Mouse (Mus musculus): Measurements from ENCODE around the gene Pnmal1.

Pnmal1 gene

GRCm38 (mm10) chr7:16924037-16924834 is 35.2 kb upstream of the Pnmal1 start, which contains the start of gene Calm3:
Calm3 (minus strand) TSS chr7:16924114.
- DNase-seq (ENCODE audit: low spot score): peak; percentile 99

DNA sequence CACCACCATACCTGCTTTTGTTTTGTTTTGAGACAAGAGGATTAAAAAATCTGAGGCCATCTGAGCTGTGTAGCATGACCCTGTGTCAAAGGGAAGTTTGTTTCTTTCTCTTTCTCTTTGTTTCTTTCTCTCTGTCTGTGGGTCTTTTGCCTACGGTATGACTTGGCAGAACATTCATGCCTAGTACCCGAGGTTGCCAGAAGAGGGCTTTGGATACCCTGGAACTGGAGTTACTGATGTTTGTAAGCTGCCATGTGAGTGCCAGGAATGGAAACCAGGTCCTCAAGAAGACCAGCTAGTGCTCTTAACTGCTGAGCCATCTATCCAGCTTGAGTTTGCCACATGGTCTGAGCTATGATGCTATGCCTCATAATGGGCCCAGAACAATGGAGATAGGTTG is 31.1 kb upstream of the Pnmal1 start:
- no peak for DNase-seq (ENCODE audit: low spot score)

GRCm38 (mm10) chr7:16930850-16931249 is 28.6 kb upstream of the Pnmal1 start:
- no peak for DNase-seq (ENCODE audit: low spot score)

GRCm38 (mm10) chr7:16931968-16932627 is 27.4 kb upstream of the Pnmal1 start:
- DNase-seq (ENCODE audit: low spot score): peak; percentile 57

DNA sequence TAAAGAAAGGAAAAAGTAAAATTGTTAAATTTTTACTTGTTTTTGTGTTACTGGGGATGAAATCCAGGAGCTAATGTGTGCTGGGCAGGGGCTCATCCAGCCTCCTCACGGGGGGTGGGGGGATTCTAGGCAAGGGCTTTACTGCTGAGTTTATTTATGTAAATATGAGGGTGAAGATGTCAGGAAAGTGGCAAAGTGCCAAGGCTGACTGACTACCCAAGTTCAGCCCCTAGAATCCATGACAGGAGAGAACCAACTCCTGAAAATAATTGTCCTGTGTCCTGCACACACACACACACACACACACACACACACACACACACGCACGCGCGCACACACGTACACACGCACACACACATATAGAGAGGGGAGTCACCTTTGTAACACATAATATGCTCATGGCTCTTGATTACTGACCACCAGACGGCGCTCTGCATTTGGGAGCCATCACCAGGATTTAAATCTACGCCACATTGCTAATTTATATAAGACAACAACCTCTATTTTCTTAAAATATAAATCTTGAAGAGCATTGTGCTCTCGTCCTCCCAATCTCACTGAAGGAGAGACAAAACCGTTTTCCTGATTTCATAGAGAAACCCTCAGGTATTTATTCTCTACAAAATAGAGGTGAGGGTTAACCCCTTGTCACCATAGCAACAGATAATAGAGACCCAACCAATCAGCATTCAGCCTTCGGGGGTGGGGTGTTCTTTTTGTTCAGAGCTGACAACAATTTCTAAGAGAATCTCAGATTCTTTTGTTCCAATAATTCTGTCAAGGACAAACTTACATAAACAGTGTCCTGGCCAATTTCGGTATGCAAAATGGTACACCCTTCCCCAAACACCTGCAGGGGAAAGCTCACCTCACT is 26.5 kb upstream of the Pnmal1 start:
- DNase-seq (ENCODE audit: low spot score): no peak

DNA sequence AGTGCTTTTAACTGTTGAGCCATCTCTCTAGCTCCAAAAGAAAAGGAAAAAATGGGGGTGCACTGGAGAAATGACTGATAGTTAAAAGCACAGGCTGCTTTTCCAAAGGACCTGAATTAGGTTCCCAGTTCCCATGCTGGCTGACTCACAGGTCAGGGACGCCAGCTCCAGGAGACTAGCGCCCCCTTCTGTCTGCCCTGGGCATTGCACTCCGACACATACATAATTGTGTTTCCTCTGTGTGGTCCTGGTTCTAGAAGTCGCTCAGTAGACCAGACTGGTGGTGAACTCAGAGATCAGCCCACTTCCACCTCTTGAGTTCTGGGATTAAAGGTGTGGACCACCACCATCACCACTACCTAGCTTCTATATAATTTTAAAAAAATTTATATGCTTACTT is 22.2 kb upstream of the Pnmal1 start:
- no peak for DNase-seq (ENCODE audit: low spot score)

GRCm38 (mm10) chr7:16938117-16938791 is 21.2 kb upstream of the Pnmal1 start:
- no peak for DNase-seq (ENCODE audit: low spot score)

GRCm38 (mm10) chr7:16940292-16940691 is 19.2 kb upstream of the Pnmal1 start:
- no peak for DNase-seq (ENCODE audit: low spot score)

DNA sequence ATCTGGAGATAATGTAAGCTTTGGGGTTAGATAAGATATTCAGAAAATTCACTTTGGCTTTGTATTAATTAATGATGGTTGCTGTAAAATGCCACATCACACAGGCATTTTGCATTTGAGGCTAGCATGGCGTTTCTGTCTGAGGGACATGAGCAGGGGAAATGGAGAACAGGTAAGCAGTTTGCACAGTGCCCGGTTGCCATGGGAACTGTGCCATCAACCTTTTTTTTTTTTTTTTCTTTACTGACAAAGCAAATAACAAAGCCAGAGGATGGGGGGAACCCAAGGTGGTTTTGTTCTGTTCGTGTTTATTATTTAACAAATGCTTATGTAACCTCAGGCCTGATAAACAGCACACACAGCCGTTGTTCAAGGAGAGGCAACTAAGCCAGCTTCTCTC is 16.6 kb upstream of the Pnmal1 start:
- DNase-seq (ENCODE audit: low spot score): no peak

DNA sequence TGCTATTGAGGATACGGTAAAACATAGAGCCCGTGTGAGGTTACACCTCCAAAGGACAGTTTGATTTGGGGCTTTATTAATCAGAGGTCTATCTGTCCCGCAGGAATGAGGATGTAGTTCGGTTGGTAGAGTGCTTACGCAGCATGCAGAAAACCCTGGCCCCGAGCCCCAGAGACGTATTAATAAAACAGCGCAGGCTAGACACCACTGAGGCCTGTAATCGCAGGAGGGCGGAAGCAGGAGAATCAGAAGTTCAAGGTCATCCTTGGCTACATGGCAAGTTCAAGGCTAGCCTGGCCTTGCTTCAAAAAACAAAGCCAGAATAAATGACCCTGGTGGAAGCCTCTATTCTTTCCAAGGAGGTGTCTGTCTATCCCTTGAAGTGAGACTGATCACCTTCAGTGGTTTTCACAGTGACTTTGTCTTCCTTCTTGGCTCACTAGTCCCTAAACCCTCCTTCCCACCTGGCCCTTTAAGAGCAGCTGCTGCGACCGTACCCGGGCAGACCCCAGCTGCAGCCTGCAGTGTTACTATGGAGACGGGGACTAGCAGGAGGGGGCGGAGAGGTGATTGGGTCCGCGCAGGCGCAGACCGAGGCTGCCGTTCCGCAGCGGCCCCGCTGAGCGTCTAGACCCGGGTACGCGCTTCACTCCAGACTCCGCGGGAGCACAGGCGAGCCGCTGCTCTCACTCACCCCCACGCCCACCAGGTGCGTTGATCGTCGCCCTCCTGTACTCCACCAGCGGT is 15.2 kb upstream of the Pnmal1 start, which contains the start of gene Pnmal2:
Gene Pnmal2 (plus strand): TSS at position 622 of the 747 bp plus-strand sequence.
- no peak for DNase-seq (ENCODE audit: low spot score)

GRCm38 (mm10) chr7:16944808-16945315 is 14.6 kb upstream of the Pnmal1 start:
- DNase-seq (ENCODE audit: low spot score): no peak

DNA sequence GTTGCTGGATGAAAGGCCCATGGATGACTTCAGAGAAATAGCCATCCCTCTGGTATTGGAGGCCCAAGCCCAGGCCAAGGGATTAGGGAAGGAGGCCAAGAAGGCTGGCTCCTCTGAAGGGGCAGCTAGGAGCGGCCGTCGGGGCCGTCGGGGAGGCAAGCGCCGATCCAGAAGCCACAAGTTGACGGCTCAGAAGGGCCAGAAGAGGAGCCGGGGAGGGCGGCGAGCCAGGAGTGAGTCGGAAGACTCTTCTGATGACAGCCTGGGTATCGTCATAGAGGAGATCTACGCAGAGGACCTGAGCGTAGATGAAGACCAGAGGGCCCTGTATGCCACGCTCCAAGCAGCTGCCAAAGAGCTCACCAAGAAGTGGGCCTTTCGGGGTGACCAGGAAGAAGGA is 14.1 kb upstream of the Pnmal1 start:
- no peak for DNase-seq (ENCODE audit: low spot score)

DNA sequence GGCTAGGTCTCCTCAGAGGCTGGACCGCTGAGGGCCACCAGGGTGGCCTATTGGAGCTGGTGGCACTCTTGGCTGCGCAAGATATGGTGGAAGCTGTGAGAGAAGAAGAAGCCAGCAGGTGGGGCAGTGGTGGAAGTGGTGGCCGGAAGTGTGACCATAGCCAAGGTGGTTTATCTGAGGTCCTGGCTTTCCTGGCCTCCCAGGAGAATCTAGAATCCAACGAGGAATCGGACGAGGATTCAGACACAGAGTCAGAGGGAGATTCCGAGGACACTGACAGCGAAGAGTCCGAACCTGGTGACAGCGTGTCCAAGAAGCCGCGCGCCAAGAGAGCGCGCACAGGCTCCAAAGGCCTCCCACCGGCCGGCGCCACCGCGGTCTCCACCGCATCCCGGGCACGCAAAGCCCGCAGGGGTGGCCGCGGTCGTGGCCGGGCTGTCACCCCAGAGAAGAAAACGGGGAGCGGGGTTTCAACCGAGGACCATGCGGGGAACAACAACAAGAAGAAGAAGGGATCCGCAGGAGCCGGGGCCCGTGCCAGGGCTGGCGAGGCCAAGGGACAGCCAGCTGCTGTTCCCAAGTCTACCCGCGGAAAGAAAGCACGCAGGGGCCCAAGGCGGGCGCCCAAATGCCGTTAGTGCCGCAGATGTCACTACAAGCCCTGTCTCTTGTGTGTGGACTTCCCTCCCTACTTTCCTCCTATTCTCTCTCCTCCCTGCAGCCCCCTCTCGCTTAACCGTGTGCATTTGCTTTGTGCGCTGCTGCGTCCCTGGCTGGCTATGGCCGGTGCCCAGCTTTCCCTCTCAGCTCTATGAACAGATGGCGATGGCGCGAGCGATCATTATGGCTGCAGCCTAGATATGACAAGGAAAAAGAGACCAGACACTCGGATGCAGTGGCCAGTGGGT is 12.8 kb upstream of the Pnmal1 start:
- DNase-seq (ENCODE audit: low spot score): no peak

DNA sequence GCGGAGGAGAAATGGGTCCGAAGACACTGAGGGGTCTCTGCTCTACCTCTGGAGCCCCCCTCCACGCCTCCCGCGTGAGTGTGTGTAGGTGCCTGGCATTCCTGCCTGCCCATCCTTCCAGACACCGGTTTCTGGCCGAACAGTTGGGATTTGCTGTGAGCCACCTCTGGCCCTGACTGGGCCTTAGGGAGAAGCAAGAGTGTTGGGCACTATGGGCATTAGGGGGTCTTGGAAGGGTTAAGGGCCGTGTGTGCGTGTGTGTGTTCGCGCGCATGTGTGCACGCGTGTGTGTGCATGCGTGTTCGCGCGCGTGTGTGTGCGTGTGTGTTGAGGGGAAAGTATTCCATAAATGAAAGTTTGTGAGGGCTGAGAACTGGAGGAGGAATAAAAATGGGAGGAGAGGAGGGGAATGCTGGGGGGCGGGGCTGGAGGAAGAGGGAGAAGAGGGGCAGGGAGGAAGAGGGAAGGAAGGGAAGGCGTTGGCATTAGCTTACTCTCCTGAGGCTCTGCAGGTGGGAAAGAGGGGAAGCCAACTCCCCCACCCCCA is 12.1 kb upstream of the Pnmal1 start:
- DNase-seq (ENCODE audit: low spot score): no peak

- DNase-seq (ENCODE audit: low spot score): no peak
These were observed 11.5 kb upstream of the Pnmal1 start for GRCm38 (mm10) chr7:16947959-16948361.

- DNase-seq (ENCODE audit: low spot score): no peak
These were observed 10.5 kb upstream of the Pnmal1 start for GRCm38 (mm10) chr7:16948923-16949458.

GRCm38 (mm10) chr7:16949908-16950841 is 9.3 kb upstream of the Pnmal1 start:
- no peak for DNase-seq (ENCODE audit: low spot score)
